Mouse (Mus musculus) CH12.LX (cell line): ENCODE data around the gene Stpg4.

Experiments
- MEF2A ChIP-seq: IDR thresholded peaks from 2 replicates; pipeline ENCODE4 v1.6.1; 2014; ENCODE audit warnings: low read depth, mild to moderate bottlenecking, inconsistent platforms, low read length, improper control_type of control experiment, borderline replicate concordance
- POLR2A ChIP-seq: IDR thresholded peaks from 2 replicates; pipeline ENCODE4 v1.6.1; 2011; ENCODE audit warnings: low read depth, mild to moderate bottlenecking, improper control_type of control experiment, low read length
- TBP ChIP-seq: conservative IDR thresholded peaks from 2 replicates; pipeline ENCODE4 v1.6.1; 2011; ENCODE audit warnings: low read depth, low read length, improper control_type of control experiment
- ZNF384 ChIP-seq: IDR thresholded peaks from 2 replicates; pipeline ENCODE4 v1.6.1; 2012; ENCODE audit warnings: low read depth, low read length, improper control_type of control experiment, inconsistent platforms

DNA sequence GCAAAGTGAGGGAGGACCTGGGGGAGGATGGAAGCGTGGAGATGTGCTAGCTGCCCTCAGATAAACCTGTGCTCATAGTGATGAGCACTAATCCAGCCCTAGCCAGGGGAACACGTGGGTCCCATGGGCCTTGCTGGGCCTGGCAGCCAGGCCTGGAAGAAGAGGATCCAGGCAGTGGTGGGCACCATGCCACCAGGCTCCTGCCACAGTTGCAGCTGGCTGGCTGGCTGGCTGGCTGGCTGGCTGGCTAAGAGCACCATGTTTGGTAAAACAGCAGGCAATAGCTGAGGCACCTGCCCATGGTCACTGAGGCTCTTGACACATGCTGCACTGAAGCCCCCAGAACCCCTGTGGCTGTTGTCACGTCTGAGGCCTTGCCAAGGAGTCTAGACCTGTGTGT, 59.9 kb downstream of the Stpg4 start:
- no peak for TF ChIP-seq POLR2A
- no peak for TF ChIP-seq TBP
- no peak for TF ChIP-seq MEF2A
- TF ChIP-seq ZNF384, result no peak
